Mouse (Mus musculus) megakaryocyte, embryonic 14.5 days (primary cell): ENCODE results near the gene Gipc1. TPM values are rescaled to one million over a fixed set of nuclear protein-coding genes. Genes with fewer than 3 reads are reported as not detected.

Experiments
- H3K27me3 ChIP-seq: replicated peaks from 2 replicates; pipeline ENCODE3; 2012; ENCODE audit warnings: inconsistent platforms
- H3K36me3 ChIP-seq: replicated peaks from 2 replicates; pipeline ENCODE3; 2012; ENCODE audit warnings: low read length, inconsistent platforms, mixed read lengths
- H3K4me1 ChIP-seq: 2 replicates; pipeline ENCODE4 v1.6.1; 2012; ENCODE audit warnings: inconsistent platforms
- H3K4me3 ChIP-seq: replicated peaks from 2 replicates; pipeline ENCODE3; 2012; ENCODE audit warnings: moderate library complexity, mild to moderate bottlenecking, inconsistent platforms
- H3K9me3 ChIP-seq: 2 replicates; pipeline ENCODE4 v1.6.1; 2012; ENCODE audit warnings: inconsistent platforms
- FLI1 ChIP-seq: IDR thresholded peaks from 2 replicates; pipeline ENCODE4 v1.6.1; 2012; ENCODE audit warnings: low read length, inconsistent platforms, mixed read lengths
- GATA1 ChIP-seq: IDR thresholded peaks from 3 replicates; pipeline ENCODE4 v1.6.1; 2012; ENCODE audit warnings: mixed read lengths, low read length, inconsistent platforms, borderline replicate concordance
- polyA plus RNA-seq: library from polyadenylated mRNA; stranded (reverse); fragments of >175 nt; gene quantifications from 2 replicates; pipeline ENCODE4 v1.2.3, GENCODE M21; 2012; ENCODE audit warnings: low replicate concordance; ENCODE audit not compliant: insufficient read depth

The Gipc1 gene
- polyA plus RNA-seq, 1 experiment = 306 TPM

GRCm38 (mm10) chr8:83679866-83680265 is 27.4 kb downstream of the Gipc1 start:
- H3K27me3 ChIP-seq = no peaks in the 10 kb centered on the region
- H3K4me3 ChIP-seq = no peak overlapping the region
- H3K4me1 ChIP-seq = peaks cover 21% of the 10 kb centered on the region
- H3K9me3 ChIP-seq = no peaks in the 10 kb centered on the region
- TF ChIP-seq GATA1 (no peak), FLI1 (no peak)
- peaks cover 100% of the 10 kb centered on the region for H3K36me3 ChIP-seq

- peaks cover 100% of the 10 kb centered on the region for H3K36me3 ChIP-seq
- H3K4me3 ChIP-seq = no peak overlapping the region
- no peaks in the 10 kb centered on the region for H3K9me3 ChIP-seq
- H3K4me1 ChIP-seq = peaks cover 24% of the 10 kb centered on the region
- H3K27me3 ChIP-seq = no peaks in the 10 kb centered on the region
- no peak for TF ChIP-seq FLI1
- TF ChIP-seq GATA1 = no peak
These were observed 28.1 kb downstream of the Gipc1 start for GRCm38 (mm10) chr8:83680603-83681002.

GRCm38 (mm10) chr8:83681099-83681498 is 28.6 kb downstream of the Gipc1 start:
- no peaks in the 10 kb centered on the region for H3K27me3 ChIP-seq
- no peaks in the 10 kb centered on the region for H3K9me3 ChIP-seq
- peaks cover 29% of the 10 kb centered on the region for H3K4me1 ChIP-seq
- H3K36me3 ChIP-seq = peaks cover 100% of the 10 kb centered on the region
- TF ChIP-seq FLI1 = no peak
- TF ChIP-seq GATA1 = no peak
- no peak overlapping the region for H3K4me3 ChIP-seq

GRCm38 (mm10) chr8:83684517-83684916 is 32.0 kb downstream of the Gipc1 start:
- TF ChIP-seq GATA1 = no peak
- TF ChIP-seq FLI1 = no peak
- no peaks in the 10 kb centered on the region for H3K27me3 ChIP-seq
- H3K36me3 ChIP-seq = peaks cover 95% of the 10 kb centered on the region
- H3K4me3 ChIP-seq = no peak overlapping the region
- H3K4me1 ChIP-seq = peaks cover 35% of the 10 kb centered on the region
- H3K9me3 ChIP-seq = no peaks in the 10 kb centered on the region

- Histone ChIP-seq H3K4me1 (peaks cover 40% of the 10 kb centered on the region), H3K4me3 (no peak overlapping the region), H3K27me3 (no peaks in the 10 kb centered on the region), H3K36me3 (peaks cover 85% of the 10 kb centered on the region), H3K9me3 (no peaks in the 10 kb centered on the region)
- TF ChIP-seq GATA1 = no peak
- no peak for TF ChIP-seq FLI1
These were observed 36.8 kb downstream of the Gipc1 start for GRCm38 (mm10) chr8:83689264-83689663.

- TF ChIP-seq FLI1 (no peak), GATA1 (no peak)
- no peaks in the 10 kb centered on the region for H3K9me3 ChIP-seq
- peak overlapping the region; percentile 90 for H3K4me3 ChIP-seq
- peaks cover 48% of the 10 kb centered on the region for H3K36me3 ChIP-seq
- peaks cover 65% of the 10 kb centered on the region for H3K4me1 ChIP-seq
- H3K27me3 ChIP-seq = no peaks in the 10 kb centered on the region
These were observed 41.2 kb downstream of the Gipc1 start for GRCm38 (mm10) chr8:83693609-83694236.

GRCm38 (mm10) chr8:83694369-83695160 is 42.1 kb downstream of the Gipc1 start:
- H3K36me3 ChIP-seq = peaks cover 42% of the 10 kb centered on the region
- H3K27me3 ChIP-seq = no peaks in the 10 kb centered on the region
- peak overlapping the region; percentile 90 for H3K4me3 ChIP-seq
- no peaks in the 10 kb centered on the region for H3K9me3 ChIP-seq
- peaks cover 70% of the 10 kb centered on the region for H3K4me1 ChIP-seq
- TF ChIP-seq GATA1 (no peak), FLI1 (no peak)

GRCm38 (mm10) chr8:83695351-83696106 is 43.1 kb downstream of the Gipc1 start:
- Histone ChIP-seq H3K27me3 (no peaks in the 10 kb centered on the region), H3K9me3 (no peaks in the 10 kb centered on the region), H3K4me3 (peak overlapping the region; percentile 83), H3K36me3 (peaks cover 33% of the 10 kb centered on the region), H3K4me1 (peaks cover 79% of the 10 kb centered on the region)
- no peak for TF ChIP-seq FLI1
- no peak for TF ChIP-seq GATA1

- Histone ChIP-seq H3K36me3 (peaks cover 12% of the 10 kb centered on the region), H3K4me3 (peak overlapping the region; percentile 97), H3K9me3 (peaks cover 3% of the 10 kb centered on the region; the same call in 1 of the 2 replicates), H3K27me3 (no peaks in the 10 kb centered on the region), H3K4me1 (peaks cover 78% of the 10 kb centered on the region)
- TF ChIP-seq GATA1 = no peak
- TF ChIP-seq FLI1 = no peak
These were observed 45.1 kb downstream of the Gipc1 start for GRCm38 (mm10) chr8:83697374-83698220.
